Mouse (Mus musculus) right cerebral cortex, postnatal 36 days (tissue): ENCODE data around the gene Rcan1.
A peak's percentile ranks its signal among the peaks of the same experiment; 100 is the strongest.

Experiments
- DNase-seq, 2 experiments: peaks; one replicate each; pipeline ENCODE4 v3.0.0; 2022; ENCODE audit warnings: low spot score in 2 of 2, mixed read lengths in 1 of 2

Rcan1 gene

DNA sequence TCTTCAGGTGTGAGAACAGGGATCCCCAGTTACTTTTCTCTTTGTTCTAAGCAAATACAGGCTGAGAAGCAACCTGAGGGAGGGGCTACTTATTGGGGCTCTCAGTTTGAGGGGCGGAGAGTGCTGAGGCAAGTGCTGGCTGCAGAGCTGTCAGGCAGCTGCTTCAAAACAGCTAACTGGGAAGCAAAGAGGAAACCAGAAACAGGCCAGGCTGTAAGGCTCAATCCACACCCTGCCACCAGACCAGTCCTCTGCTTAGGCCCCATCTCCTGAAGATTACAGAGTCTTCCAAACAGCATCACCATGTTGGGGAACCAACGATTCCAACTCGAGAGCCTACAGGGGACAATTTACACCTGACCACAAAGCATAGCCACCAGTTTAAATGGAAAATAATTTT, 2.2 kb upstream of the Rcan1 start:
- no peak for DNase-seq

DNA sequence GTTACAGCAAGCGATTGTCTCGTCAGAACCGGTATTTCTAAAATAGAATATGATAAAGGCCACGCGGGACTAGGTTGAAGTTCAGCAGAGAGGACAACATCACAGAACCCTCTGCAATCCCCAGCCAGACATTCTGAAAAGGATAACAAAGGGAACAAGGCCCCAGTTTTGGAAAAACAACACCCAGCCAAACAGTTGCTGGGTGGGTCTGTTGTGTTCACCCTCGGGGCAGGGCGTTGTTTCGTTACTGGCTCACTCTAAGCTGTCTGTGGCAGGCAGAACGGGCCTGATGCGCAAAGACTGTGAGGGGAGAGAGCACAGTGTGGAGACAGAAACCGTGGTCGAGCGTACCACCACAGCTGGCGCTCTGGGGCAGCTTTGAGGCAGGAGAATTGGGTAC, 2.2 kb downstream of the Rcan1 start:
- DNase-seq: no peak

DNA sequence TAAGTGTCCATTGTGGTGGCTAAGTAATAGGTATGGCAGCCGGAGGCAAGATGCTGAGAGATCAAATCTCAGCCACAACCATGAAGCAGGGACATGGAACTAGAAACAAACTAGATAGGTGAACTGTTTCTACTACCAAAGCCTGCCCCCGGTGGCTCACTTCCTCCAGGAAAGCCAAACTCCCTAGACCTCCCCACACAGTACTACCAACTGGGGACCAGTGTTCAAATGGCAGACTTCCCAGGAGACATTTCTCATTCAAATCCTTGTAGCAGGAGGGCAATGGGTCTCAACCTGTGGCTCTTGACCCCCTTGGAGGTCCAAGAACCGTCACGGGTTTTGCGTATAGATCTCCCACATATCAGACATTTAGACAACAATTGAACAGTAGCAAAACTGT, 3.6 kb downstream of the Rcan1 start:
- no peak for DNase-seq

DNA sequence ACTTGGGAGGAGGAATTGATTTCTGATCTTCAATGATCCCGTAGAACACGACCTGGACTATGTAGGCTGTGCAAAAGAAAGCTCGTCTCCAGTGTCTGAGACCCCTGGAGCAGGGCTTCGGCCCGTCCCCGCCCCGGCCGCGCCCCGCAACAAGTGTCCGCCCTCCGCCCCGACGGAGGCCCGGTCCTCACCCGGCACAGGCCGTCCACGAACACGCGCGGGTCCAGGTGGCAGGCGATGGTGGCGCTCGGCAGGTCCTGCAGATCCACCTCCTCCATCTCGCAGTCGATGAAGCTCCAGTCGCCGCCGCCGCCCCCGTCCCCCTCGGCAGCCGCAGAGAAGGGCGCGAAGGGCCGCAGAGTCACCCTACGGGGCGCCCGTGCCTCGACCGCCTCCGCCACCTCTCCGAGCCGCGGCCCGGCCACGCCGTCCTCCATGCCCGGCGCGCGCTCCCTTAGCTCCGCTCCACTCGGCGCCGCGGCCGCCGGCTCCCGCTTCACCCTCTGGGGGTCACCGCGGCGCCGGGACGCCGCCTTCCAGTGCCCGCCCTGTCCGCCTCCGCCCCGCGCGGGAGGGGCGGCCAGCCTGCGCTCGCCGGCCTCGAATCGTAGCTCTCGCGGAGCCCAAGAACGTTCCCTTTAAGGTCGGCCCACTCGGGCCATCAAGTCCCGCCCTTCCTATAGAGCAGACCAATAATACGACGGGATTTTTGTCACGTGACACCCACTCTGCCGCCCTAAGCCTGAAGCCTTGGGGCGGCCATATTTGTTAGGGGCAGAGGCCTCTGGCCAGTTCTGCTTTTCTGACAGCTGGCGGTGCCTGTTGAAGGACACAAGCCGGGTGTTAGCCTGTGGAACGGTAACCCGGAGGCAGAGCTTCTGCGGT, 4.8 kb downstream of the Rcan1 start:
- peak; percentile 97 to 98 for DNase-seq

DNA sequence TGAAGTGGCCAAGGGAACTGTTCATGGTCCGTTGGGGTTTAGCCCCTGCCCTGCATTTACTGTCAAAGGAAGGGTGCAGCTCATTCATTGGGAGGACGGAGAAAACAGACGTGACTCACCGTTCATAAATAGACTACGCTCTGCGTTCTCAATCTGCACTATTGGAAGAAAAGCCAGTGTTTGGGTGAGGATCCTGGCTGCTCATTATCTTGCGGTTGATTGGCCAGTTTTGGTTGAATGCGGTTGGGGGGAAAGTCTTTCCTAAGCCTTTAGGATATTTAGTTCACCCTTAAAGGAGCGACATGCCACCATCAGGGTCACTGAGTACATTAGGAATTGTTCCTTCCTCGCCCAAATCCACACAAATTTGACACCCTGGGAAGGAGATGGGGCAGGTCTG, 5.4 kb downstream of the Rcan1 start:
- no peak for DNase-seq

DNA sequence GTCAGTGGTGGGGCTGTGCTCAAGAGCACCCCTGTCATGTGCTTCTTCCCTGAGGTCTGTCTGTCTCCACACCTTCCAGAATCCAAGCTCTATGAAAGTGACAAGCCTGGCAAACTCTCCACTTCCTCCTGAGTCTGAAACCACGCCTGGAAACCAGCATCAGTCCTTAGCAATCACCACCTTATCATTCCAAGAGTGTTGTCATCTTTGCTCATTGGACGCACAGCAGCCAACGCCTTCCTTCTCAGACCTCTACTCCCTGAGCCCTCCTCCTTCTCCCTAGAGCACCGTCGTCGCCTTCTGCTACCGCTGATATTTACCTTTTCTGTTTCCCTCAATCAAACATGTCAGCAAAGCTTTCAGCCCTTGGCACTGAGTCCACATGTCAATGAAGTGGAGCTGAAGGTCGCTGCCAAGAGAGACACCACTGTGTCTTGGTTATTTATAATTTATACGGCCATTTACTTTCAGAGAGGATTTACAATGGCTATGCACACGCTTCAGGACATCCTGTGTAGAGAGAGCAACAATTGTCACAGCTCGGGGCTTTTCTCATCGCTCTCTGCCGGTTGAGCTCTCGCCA, 6.2 kb downstream of the Rcan1 start:
- DNase-seq: no peak

DNA sequence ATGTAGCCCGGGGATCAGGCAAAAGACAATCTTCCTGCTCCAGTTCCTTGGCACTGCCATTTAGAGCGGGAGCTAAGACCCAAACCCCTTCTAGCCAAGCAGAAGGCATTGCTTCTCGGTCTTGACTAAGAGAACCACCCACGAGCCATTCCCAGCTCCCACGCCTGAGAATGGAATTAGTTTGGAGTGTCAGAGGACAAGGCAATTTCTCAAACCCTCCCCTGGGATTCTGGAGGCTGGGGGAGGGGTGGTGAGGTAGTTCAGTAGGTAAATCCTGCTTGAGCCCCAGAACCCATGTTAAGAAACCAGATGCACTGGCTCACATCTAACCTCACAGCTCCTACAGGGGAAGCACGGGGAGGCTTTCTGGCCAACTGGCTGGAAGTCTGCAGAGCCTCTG, 9.3 kb downstream of the Rcan1 start:
- DNase-seq: no peak

DNA sequence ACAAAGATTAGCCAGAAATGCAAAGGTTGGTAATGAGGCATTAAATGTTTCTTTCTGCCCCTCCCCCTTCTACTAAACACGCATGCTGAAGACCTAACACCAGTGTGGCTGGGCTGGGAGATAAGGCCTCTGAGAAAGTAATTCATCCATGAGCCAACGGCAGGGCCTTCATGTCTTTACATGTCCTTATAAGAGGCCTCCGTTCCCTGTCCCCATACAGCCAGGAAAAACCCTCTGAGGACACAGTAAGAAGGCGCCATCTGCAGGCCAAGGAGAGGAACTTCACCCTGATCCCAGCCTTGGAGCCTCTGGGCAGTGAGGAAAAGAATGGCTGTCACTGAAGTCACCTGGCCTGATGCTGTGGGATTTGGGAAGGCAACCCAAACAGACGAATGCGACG, 13.1 kb downstream of the Rcan1 start:
- no peak for DNase-seq

DNA sequence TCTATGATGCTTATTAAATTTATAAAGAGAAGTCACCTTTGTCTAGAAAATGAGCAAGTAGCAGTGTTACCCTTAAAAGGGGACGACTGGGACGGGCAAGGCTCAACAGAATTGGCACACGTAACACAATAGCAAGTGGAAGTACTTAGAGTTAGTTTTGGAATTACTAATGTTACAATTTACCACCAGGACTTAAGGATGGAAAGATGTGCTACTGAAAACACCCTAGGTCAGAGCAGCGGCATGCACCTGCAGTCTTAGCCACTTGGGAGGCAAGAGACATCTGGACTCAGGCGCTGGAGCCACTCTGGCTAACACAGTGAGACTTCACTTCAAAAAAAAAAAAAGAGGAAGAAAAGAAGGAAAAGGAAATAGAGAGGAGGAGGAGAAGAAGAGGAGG, 14.7 kb downstream of the Rcan1 start:
- DNase-seq: no peak

DNA sequence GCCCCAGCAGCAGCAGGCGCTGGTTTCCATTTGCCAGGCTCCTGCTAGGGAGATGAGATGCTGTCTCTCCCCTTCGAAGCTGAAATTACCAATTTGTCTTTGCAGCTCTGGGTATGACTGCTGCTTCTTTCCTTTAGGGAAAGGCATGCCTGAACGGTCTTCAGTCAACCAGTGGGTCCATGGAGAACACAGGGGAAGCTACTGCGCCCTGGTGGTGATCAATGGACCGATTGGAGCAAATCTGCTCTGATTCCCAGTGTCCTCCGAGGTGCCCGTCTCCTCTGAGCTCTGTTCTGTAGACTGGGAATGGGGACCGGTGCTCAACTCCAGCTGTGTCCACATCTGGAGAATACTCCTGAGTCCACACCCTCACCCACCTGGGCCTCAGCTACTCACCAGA, 15.2 kb downstream of the Rcan1 start:
- no peak for DNase-seq

DNA sequence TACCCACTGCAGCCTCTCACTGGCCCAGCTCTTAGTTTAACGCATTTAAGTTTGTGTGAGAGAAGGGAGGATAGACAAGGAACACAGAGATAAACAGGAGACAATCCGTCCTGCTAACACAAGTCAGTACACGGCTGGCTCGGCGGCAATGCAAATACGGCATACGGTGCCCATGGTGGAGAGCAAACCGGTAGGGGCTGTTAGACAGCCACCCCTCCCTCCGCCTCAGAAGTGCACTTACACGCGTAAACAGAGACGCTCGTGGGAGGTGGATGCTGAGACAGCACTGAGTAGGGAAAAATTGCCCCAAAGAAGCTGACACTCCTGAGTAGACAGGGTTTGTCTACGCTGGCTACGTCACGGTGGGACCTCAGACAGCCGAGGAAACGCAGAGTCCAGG, 16.2 kb downstream of the Rcan1 start:
- DNase-seq: no peak

DNA sequence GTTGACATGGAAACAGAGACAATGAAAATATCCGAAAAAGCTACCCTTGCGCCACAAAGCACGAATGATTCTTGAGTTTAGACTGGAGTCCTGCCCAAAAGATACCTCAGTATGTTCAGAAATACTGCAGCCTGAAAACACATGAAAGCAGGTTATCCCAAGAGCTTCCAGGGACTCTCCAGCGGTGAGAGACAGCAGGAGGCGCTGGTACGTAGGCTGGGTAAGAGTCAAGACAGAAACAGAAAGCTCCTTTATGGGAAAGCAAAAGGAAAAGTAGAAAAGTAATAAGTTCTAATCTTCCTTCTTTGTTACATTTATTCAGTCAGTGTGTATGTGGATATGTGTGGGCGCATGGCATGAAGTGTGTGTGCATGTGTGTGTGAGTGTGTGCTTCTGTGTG, 16.7 kb downstream of the Rcan1 start:
- no peak for DNase-seq

DNA sequence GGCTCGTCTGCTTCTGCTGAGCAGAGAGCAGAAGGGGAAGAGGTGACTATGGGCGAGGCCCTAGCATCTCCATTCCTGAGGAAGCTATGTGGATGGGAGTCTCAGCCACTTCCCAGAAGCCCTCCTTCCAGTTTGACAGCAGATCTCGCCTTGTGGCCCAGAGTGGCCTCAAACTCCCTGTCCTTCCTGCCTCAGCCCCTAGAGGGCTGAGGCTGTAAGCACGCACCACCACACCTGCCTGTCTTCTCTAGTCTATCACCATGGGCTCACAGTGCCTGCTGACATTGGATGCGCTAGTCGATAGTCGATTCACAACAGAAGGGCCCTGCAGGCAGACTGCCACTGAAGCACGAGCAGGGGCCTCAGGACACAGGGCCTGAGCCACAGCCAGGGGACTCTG, 18.1 kb downstream of the Rcan1 start:
- no peak for DNase-seq

DNA sequence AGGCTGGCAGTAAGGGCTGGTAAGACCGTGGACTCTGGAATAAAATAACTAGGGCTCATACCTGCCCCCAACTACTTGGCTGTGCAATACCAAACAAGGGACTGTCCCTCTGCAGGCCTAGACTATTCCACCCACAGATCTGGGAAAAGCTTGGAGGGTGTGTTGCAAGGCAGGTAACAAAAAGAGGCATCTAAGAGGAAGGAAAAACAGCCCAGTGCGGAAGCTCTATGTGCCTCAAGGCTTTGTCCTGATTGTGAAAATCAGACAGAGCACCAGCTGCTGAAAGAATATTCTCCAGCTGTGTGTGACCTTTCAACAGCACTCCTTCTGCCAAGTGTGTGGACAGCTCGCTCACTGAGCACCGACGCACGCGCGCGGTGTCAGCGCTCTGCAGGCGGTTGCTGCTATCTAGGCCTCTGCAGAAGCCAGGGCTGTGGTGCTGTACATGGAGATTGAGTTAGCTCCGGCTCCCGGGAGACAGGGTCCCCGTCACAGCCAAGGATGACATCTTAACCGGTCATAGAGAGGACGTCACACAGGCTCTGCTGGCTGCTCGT, 19.1 kb downstream of the Rcan1 start:
- DNase-seq: no peak

DNA sequence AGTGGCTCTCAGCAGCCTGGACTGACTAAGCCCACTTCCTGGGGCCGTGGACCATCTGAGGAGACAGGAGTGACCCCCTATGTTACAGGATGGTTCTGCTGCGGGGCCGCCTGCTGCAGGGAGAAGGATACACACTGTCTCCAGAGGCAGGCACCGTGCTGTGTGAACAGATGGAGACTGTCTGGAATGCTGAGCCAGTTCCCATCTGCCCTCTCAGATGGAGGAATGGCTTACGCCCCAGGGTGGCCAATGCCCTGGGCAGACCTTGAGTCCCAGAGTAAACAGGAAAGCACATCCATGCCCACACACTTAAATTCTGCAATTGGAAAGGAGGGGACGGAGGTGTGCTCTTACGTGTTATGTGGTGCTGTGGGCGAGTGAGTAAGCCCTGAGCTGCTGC, 20.3 kb downstream of the Rcan1 start:
- no peak for DNase-seq

DNA sequence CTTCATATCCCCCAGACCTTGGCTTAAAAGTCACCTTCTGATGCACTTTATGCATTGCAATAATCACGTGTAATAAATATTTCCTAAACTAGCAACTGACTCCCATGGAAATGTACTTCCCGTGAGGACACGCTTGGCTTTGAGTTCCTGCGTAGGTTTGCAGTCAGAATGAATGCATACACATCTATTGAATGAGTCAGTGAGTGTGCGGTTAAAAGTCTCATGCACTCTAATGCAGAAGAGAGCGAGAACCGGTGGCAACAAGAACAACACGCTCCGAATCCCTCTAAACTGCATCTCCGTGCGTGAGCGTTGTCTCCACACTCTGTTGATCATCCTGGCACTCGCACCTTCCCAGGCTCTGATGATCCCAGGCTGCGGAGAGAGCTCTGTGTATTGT, 21.6 kb downstream of the Rcan1 start:
- DNase-seq: no peak

DNA sequence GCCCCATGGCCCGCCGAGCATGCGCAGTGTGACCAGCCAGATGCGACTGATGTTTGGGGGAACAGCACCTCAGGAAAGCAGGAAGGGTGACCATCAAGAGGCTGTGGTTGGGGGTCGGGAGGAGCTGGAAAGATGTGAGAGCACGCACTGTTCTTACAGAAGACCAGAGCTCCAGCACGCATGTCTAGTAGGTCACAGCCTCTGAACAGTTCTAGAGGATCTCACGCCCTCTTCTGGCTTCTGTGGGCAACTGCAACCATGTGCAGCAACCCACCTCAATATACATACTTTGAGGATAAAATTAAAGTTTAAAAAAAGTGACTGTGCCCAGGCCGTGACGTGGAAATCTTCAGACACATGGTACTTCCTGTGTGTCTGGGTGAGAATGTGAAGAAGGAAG, 25.3 kb downstream of the Rcan1 start:
- DNase-seq: no peak

DNA sequence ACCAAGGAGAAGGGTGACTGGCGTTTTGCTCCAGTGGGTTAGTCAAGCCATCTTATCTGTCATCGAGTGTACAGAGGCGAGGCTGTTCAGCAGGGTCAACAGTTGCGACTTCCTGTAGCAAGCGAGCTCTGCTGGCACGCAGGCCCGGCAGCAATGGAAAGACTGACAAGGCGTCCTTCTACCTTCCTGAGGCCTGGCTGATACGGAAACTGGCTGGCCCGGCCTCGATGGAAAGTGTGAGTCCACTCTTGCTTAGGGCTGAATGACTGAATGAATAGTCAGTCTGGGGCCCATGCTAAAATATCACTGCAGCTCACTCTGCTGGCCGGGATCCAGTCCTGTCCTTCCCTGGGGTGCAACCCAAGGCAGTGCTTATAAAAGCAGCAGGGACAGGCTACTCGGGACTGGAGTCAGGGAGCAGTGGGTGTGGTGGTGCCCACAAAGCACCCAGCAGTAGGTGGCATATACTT, 27.0 kb downstream of the Rcan1 start:
- DNase-seq: no peak

DNA sequence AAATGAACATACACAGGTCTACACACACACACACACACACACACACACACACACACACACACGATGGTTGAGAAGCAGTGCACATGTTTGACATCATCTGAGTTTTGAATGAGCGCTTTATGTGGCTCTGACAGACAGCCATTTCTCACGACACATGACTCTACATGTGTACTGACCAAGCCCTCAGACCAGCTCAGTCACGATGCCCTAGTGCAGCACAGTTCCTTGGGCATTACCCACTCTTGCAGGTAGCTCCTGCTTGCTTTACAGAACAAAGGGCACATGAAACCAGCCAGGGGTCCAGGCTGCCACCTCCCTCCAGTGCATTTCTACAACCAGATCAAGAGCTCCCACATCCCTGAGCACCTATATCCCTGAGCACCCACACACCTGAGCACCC, 27.7 kb downstream of the Rcan1 start:
- no peak for DNase-seq

DNA sequence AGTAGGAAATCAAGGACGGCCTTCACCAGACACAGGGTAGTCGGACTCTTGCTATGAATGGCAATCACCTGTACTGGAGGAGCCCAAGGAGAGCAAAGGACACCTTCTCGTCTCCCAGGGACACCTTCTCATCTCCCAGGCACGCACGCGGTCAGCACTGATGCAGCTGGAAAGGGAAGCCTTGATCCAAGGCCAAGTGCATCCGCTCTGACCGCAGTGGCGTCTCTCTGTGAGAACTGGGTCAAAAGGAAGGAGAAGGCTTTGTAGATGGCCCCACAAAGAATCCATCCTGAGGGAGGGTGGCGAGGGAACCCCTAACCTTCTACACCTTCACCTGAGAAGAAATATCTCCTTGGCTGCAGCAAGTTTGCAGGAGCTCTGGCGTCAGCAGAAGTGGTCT, 28.5 kb downstream of the Rcan1 start:
- no peak for DNase-seq

DNA sequence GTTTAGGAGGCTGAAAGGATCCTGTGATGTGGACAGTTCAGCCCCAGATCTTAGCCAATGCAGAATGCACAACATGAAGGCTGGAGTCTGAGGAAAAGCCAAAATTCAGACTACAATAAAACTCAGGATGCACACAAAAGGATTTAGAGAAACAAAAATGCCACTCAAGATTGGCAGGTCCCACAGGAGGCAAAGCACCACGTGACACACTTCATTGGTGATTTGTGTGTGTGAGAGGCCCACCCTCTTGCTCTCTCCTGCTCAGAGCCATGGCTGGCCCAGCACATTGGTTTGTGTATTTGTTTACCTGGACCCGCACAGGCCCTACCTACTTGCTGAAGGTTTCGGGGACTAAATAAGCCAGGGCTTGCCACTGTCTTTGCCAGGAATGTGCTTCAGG, 29.5 kb downstream of the Rcan1 start:
- no peak for DNase-seq

DNA sequence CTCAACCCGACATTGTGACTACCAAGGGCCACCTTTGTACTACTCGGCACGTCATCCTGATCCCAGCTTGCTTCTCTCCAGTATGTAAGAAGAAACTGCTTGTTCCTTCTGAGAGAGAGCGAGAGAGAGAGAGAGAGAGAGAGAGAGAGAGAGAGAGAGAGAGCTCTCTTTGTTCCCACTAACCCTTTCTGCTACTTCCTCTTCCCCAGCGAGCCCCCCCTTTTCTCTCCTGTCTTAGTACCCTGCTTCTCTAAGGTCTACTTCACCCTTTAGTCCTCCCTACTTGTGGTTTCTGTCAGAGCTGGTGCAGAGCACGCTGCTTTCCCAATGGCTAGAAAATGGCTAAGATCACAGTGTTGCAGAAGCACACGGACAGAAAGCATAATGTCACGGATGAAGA, 30.4 kb downstream of the Rcan1 start:
- no peak for DNase-seq

DNA sequence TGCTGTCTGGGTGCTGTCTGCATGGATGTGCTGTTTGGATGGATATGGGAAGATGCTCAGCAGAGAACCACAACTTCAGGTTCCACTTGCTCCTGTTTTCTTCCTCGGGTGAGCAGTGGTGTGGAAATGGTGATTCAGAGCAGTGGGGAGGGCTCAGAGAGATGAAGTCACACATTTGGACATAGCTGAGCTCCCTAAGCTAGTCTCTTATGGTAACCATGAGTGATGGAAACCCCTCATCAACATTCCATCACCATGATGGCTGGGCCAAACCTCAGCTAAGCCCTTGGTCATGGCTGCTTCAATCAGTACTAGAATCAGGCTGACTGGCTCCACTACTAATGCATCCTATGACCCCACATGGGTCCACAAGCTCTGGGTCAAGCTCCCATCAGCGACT, 30.9 kb downstream of the Rcan1 start:
- no peak for DNase-seq
